Mouse (Mus musculus) forebrain, embryonic 15.5 days (tissue): ENCODE data around the gene Ankrd33b. TPM values are rescaled to one million over a fixed set of nuclear protein-coding genes. Genes with fewer than 3 reads are reported as not detected.
A peak's percentile ranks its signal among the peaks of the same experiment; 100 is the strongest.

Experiments used
- ATAC-seq: fragments of 200-750 bp; cut with Nextera tagmentation; replicated peaks from 2 replicates; pipeline ENCODE4 v1.8.0; 2017; ENCODE audit warnings: mild to moderate bottlenecking, moderate TSS enrichment, moderate library complexity
- H3K27ac ChIP-seq: fragments of 300-500 bp; sonication (generic); replicated peaks from 2 replicates; pipeline ENCODE4 v1.5.1; 2015; ENCODE audit warnings: mild to moderate bottlenecking, inconsistent platforms
- H3K27me3 ChIP-seq: fragments of 300-500 bp; sonication (generic); 2 replicates; pipeline ENCODE4 v1.6.1; 2015; ENCODE audit warnings: inconsistent platforms
- H3K36me3 ChIP-seq: fragments of 300-500 bp; sonication (generic); 2 replicates; pipeline ENCODE4 v1.6.1; 2015; ENCODE audit warnings: mild to moderate bottlenecking, inconsistent platforms
- H3K4me1 ChIP-seq: fragments of 300-500 bp; sonication (generic); 2 replicates; pipeline ENCODE4 v1.6.1; 2015; ENCODE audit warnings: inconsistent platforms
- H3K4me2 ChIP-seq: fragments of 300-500 bp; sonication (generic); replicated peaks from 2 replicates; pipeline ENCODE4 v1.6.1; 2015; ENCODE audit warnings: mild to moderate bottlenecking, inconsistent platforms
- H3K4me3 ChIP-seq: fragments of 300-500 bp; sonication (generic); 2 replicates; pipeline ENCODE4 v1.5.1; 2015; ENCODE audit warnings: mild to moderate bottlenecking, inconsistent platforms
- H3K9ac ChIP-seq: fragments of 300-500 bp; sonication (generic); replicated peaks from 2 replicates; pipeline ENCODE4 v1.6.1; 2015; ENCODE audit warnings: mild to moderate bottlenecking, inconsistent platforms
- H3K9me3 ChIP-seq: fragments of 300-500 bp; sonication (generic); 2 replicates; pipeline ENCODE4 v1.6.1; 2016; ENCODE audit warnings: inconsistent platforms
- WGBS: fragments of 180-500 bp; shearing (Covaris S2); methylation state at CpG from one replicate; pipeline ENCODE4 v1.1.7; 2015; ENCODE audit warnings: mixed read lengths; 5-methylcytosine and 5-hydroxymethylcytosine counted together
- polyA plus RNA-seq: library from polyadenylated mRNA; unstranded; fragments of >200 nt; fragmentation: Nextera tagmentation; extraction: Ambion mirVana; gene quantifications from 2 replicates; pipeline ENCODE4 v1.2.1, GENCODE M21; 2015

Gene Ankrd33b
- polyA plus RNA-seq, 1 experiment from 2014 or later: 0.60 TPM

DNA sequence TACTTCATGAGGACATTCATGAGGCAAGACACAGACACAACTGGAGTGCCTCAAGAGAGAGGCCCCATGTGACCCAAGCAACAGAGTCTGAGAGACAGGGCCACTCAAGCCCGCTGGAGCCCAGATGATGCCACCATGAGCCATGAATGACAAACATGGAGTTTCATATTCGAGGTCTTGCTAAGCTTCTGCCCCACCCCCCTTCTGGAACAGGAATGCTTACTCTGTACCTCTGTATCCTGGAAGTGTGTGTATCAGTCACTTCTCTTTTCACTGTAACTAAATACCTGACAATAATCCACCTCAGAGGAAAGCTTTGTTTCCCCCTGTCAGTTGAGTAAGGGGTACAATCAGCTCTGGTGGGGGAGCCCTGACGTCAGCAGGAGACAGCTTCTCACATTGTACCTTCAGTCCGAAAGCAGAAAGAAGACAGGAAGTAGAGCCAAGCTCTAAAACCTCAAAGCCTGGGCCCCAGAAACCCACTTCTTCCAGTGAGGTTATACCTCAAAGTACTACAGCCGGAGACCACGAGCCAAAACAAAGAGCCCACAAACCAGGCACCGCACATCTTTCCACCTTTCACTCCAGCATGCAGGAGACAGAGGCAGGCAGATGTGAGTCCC, 34.9 kb downstream of the Ankrd33b start:
- no peak for ATAC-seq
- H3K4me3 ChIP-seq: no peak overlapping the region
- H3K4me1 ChIP-seq: peaks cover 11% of the 10 kb centered on the region; the same call in 1 of the 2 replicates
- no peaks in the 10 kb centered on the region for H3K36me3 ChIP-seq
- no peak overlapping the region for H3K27ac ChIP-seq
- no peak overlapping the region for H3K9ac ChIP-seq
- WGBS: 84% methylated on average over 7 of the region's 7 CpGs
- no peak overlapping the region for H3K4me2 ChIP-seq
- no peaks in the 10 kb centered on the region for H3K9me3 ChIP-seq
- no peaks in the 10 kb centered on the region for H3K27me3 ChIP-seq

DNA sequence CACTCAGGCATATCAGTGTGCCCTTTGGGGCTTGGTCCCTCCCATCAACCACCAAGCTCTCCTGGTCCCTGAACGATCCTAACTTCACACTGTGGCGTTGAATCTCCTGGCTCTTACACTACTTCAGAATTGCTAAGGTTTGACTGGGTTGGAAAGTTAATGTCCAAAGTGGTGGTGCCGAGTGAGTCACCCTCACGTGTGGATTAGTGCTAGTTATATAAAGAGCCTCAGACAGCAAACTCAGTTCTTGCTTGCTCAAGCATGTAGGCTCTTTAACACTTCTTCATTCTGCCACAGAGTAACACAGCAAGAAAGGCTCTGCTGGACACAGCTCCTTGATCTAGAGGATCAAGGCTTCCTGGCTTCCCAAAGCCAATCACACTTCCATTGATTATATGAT, 35.8 kb downstream of the Ankrd33b start:
- no peaks in the 10 kb centered on the region for H3K36me3 ChIP-seq
- H3K27ac ChIP-seq: no peak overlapping the region
- 0 out of 2 replicates have a peak, but pooled peaks cover 3% of the 10 kb centered on the region for H3K4me1 ChIP-seq
- ATAC-seq: no peak
- WGBS: 57% methylated on average over 4 of the region's 4 CpGs
- no peak overlapping the region for H3K4me3 ChIP-seq
- no peaks in the 10 kb centered on the region for H3K27me3 ChIP-seq
- no peak overlapping the region for H3K4me2 ChIP-seq
- no peaks in the 10 kb centered on the region for H3K9me3 ChIP-seq
- H3K9ac ChIP-seq: no peak overlapping the region

DNA sequence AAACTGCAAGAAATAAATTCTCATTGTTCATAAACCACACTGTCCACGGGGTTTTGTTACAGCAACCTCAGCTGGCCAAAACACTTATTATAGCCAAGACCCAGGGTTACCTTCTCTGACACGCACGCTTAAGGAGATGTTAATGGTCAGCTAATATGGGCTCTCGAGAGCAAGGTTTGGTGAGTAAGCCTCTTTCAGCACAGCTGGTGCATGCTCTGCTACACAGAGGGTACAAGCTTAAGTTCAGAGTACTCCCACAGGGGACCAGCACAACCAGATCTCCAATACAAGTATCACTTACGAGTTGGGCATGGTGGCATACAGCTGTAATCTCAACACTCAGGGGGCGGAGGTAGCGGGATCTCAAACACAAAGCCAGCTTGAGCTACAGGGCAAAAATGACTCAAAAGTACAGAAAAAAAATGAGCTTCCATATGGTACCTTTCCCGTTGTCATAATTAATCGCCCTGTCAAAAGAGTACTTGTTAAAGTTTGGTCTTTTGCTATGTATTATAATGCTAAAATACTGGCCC, 39.4 kb downstream of the Ankrd33b start:
- no peaks in the 10 kb centered on the region for H3K9me3 ChIP-seq
- 83% methylated on average over 9 of the region's 9 CpGs for WGBS
- H3K4me2 ChIP-seq: no peak overlapping the region
- 0 out of 2 replicates have a peak, but pooled peaks cover 3% of the 10 kb centered on the region for H3K4me1 ChIP-seq
- no peak overlapping the region for H3K27ac ChIP-seq
- no peak for ATAC-seq
- no peaks in the 10 kb centered on the region for H3K36me3 ChIP-seq
- H3K27me3 ChIP-seq: no peaks in the 10 kb centered on the region
- no peak overlapping the region for H3K9ac ChIP-seq
- no peak overlapping the region for H3K4me3 ChIP-seq

DNA sequence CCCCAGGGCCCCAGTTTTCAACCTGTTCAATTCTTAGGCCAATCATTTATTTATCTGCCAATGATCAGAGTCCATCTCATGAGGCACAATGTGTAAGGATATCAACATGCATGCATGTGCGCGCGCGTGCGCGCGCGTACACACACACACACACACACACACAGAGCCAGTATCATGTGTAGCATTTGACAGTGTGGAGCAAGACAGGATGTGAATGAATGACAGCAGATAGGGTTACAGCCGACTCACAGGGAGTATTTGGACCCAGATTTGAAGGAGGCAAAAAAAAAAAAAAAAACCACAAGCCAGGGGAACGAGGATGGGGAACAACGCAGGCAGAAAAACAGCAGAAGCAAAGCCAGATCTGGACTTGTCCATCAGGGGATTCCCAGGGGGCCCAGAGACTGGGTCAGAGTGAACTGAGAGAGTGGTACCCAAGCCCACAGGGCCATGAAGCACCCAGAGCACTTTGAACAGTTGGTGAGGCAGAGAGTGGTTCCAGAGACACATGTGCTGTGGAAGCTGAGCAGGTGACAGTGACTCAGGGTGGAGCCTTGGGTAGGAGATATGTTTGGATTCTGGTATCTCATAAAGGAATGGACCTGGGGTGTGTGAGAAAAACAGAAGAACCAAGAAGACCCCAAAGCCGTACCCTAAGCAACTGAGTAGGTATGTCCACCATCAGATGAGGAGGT, 41.7 kb downstream of the Ankrd33b start:
- Histone ChIP-seq H3K9me3 (no peaks in the 10 kb centered on the region), H3K36me3 (no peaks in the 10 kb centered on the region), H3K9ac (no peak overlapping the region), H3K4me2 (no peak overlapping the region), H3K4me1 (0 out of 2 replicates have a peak, but pooled peaks cover 3% of the 10 kb centered on the region), H3K27me3 (no peaks in the 10 kb centered on the region), H3K4me3 (no peak overlapping the region), H3K27ac (no peak overlapping the region)
- ATAC-seq: no peak
- 92% methylated on average over 12 of the region's 12 CpGs for WGBS

DNA sequence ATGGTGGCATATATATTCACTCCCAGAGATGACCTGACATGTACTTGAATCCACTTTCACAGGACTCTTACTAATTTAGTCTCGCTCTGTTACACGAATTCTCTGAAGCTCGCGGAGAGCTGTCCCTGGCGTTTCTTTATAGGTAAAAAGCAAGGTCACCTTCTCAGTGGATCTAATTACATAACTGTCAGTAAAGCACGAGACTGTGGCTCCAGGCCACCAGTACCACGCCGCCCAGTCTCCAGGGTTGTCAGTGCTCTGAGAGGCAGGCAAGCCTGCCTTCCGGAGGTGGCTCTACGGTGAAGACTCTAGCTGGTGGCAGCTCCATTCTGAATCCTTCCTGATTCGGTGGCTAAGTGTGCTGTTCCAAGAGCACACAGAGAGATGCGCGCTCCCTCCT, 43.0 kb downstream of the Ankrd33b start:
- H3K27ac ChIP-seq: no peak overlapping the region
- no peak for ATAC-seq
- no peaks in the 10 kb centered on the region for H3K36me3 ChIP-seq
- peaks cover 6% of the 10 kb centered on the region; the same call in 1 of the 2 replicates for H3K4me1 ChIP-seq
- 80% methylated on average over 13 of the region's 13 CpGs for WGBS
- H3K9ac ChIP-seq: no peak overlapping the region
- no peak overlapping the region for H3K4me3 ChIP-seq
- no peaks in the 10 kb centered on the region for H3K9me3 ChIP-seq
- no peaks in the 10 kb centered on the region for H3K27me3 ChIP-seq
- no peak overlapping the region for H3K4me2 ChIP-seq

DNA sequence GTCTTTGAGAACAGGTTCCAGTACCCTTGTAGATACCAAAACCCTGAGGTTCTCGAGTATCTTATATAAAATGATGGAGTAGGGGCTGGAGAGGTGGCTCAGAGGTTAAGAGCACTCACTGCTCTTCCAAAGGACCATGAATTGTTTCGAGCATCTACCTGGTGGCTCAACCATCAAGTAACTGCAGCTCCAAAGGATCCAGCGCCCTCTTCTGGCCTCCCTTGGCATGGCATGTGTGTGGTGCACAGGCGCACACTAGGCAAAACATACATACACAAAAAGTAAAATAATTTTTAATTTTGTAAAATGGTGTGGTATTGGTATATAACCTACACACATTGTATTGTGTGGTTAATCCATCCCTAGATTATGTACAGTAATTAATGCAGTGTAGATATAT, 43.8 kb downstream of the Ankrd33b start:
- H3K9ac ChIP-seq: no peak overlapping the region
- no peaks in the 10 kb centered on the region for H3K27me3 ChIP-seq
- WGBS: 83% methylated on average over 4 of the region's 4 CpGs
- ATAC-seq: no peak
- H3K4me2 ChIP-seq: no peak overlapping the region
- H3K9me3 ChIP-seq: no peaks in the 10 kb centered on the region
- peaks cover 10% of the 10 kb centered on the region; the same call in 1 of the 2 replicates for H3K4me1 ChIP-seq
- no peak overlapping the region for H3K4me3 ChIP-seq
- H3K36me3 ChIP-seq: no peaks in the 10 kb centered on the region
- H3K27ac ChIP-seq: no peak overlapping the region

DNA sequence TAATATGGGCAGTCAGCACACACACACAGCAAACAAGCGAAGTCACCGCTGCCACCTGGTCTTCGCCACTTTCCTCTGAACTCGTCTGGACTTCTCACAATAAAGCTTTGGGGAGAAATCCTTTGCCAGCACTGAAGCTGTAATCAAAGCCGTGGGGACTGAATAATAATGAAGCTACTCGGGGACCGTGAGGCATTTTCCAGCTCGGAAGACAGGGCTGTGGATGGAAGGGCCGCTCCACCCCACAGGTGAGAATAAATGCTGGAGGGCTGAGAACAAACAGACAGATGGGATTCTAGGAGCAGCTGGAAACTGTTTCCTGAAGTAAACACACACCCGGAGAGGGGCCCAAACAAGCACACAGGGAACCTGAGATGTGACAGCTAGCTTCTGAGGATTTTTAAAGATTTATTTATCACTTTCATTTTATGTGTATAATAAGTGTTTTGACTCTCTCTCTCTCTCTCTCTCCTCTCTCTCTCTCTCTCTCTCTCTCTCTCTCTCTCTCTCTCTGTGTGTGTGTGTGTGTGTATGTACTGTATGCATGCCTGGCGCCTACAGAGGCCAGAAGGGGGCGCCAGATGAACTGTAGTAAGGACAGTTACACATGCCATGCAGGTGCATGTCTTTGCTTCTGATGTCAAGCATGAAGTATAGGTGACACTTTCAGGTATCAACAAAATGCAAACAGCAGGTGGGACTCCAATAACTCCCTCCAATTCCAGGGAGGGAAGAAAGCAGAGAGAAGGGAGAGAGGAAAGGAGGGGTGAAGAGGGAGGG, 46.7 kb downstream of the Ankrd33b start:
- H3K4me1 ChIP-seq: peaks cover 21% of the 10 kb centered on the region
- ATAC-seq: 0 out of 2 replicates have a peak, but pooled peaks have one; percentile 29
- no peak overlapping the region for H3K9ac ChIP-seq
- H3K27ac ChIP-seq: no peak overlapping the region
- H3K27me3 ChIP-seq: no peaks in the 10 kb centered on the region
- 35% methylated on average over 12 of the region's 12 CpGs for WGBS
- H3K9me3 ChIP-seq: no peaks in the 10 kb centered on the region
- no peak overlapping the region for H3K4me3 ChIP-seq
- 0 out of 2 replicates have a peak overlapping the region, but pooled peaks have one; percentile 15 for H3K4me2 ChIP-seq
- no peaks in the 10 kb centered on the region for H3K36me3 ChIP-seq

DNA sequence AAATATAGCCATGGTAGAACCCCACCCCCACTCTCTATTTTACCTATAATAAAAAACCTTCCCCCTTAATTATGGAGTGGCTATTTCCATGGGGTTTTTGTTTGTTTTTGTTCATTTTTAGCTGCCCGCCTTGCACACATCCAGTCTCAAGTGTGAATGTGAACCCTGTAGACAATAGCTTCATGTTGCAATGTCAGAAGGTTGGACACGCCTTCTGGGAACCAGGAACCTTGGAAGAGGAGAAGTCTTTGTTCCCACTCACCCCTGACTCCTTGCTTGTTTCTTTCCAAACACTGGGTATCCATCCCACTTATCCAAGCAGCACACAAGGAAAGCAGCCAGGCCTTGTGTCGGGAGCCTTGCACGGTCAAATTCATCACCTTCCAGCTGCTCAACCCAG, 48.5 kb downstream of the Ankrd33b start:
- H3K9me3 ChIP-seq: no peaks in the 10 kb centered on the region
- peaks cover 21% of the 10 kb centered on the region for H3K4me1 ChIP-seq
- no peaks in the 10 kb centered on the region for H3K36me3 ChIP-seq
- H3K27ac ChIP-seq: 0 out of 2 replicates have a peak overlapping the region, but pooled peaks have one; percentile 38
- H3K27me3 ChIP-seq: no peaks in the 10 kb centered on the region
- WGBS: 58% methylated on average over 4 of the region's 4 CpGs
- ATAC-seq: no peak
- H3K4me2 ChIP-seq: no peak overlapping the region
- no peak overlapping the region for H3K4me3 ChIP-seq
- no peak overlapping the region for H3K9ac ChIP-seq

DNA sequence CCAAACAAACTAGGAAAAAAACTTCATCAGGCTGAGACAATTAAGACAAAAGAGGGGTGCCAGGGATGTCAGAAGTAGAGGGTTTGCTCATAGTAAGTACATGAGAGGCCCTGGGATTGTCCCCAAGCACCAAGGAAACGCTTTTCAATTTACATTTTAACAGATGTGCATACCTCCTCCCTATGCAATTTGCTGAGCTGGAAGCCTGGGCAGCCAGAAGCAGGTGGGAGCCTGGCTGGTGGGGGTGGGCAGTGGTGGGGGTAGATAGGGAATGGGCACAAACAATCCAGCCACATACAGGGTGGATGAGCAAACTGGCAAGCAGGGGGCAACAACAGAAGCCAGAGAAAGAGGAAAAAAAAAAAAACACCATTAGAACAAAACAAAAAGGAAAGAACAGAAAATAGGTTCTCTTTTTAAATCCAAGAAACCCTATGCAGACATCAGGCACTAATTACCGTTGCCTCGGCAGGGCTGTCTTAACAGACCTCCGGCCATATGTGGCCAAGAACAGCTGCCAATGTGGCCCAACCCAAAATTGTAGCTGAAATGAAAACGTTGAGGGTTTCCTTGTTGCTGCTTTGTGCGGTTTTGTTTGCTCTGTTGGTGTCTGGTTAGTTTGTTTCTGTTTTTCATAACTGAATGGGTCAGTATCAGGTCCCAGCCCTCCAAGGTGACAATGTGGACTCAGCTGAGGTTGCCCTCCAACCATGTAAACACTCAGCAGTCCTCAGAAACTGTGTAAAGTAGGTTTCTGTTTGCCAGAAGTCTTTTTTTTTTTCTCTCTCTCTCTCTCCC, 49.2 kb downstream of the Ankrd33b start:
- Histone ChIP-seq H3K4me1 (peaks cover 21% of the 10 kb centered on the region), H3K4me2 (no peak overlapping the region), H3K9ac (no peak overlapping the region), H3K4me3 (no peak overlapping the region), H3K27me3 (no peaks in the 10 kb centered on the region), H3K9me3 (no peaks in the 10 kb centered on the region), H3K36me3 (no peaks in the 10 kb centered on the region), H3K27ac (peak overlapping the region; percentile 38)
- ATAC-seq: no peak
- WGBS: 11% methylated on average over 6 of the region's 6 CpGs

DNA sequence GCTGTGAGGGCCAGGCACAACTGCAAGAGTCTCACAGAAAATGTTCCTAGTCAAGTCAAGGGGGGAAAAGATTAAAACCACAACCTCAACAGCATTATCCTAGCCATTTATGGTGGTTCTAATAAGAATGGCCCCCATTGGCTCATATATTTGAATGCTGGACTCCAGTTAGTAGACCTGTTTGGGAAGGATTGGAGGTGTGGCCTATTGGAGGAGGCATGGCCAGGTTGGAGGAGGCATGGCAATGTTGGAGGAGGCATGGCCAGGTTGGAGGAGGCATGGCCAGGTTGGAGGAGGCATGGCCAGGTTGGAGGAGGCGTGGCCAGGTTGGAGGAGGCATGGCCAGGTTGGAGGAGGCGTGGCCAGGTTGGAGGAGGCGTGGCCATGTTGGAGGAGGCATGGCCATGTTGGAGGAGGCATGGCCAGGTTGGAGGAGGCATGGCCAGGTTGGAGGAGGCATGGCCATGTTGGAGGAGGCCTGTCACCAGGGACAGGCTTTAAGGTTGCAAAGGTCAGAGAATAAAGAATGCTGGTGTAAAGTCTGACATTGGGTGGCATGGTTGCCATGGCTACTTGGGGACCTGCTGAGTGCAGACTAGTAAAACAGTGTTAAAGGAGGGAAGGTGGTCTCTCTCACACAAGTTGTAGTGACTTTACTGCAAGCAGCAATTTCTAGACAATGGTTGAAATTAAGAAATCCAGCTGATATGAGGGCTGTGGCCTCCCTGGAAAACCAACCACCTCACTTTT, 50.3 kb downstream of the Ankrd33b start:
- ATAC-seq: no peak
- no peak overlapping the region for H3K9ac ChIP-seq
- H3K4me3 ChIP-seq: no peak overlapping the region
- H3K9me3 ChIP-seq: no peaks in the 10 kb centered on the region
- WGBS: 87% methylated on average over 3 of the region's 3 CpGs
- H3K36me3 ChIP-seq: no peaks in the 10 kb centered on the region
- H3K27ac ChIP-seq: no peak overlapping the region
- no peaks in the 10 kb centered on the region for H3K27me3 ChIP-seq
- H3K4me2 ChIP-seq: no peak overlapping the region
- H3K4me1 ChIP-seq: peaks cover 21% of the 10 kb centered on the region
